Mouse (Mus musculus): Measurements from ENCODE around the gene Stk32c.

DNA sequence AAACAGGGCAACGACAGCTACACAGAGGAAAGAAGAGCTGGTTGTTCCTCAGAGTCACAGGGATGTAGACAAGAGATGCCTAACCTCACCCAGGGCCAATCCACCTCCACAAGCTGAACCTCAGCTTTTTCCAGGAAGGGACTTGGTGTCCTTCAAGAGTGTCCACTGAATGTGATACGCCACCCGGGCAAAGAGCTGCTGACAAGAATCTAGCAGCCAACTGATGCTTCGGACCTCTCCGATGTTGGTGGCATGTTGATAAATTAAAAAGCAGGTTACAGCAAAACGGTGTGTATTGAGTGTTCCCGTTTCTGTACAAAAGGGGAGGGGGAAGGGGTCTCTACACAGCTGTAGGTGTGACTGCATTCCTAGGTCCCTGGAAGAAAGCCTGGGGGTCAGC lies 28.3 kb downstream of the Stk32c start:
- TF ChIP-seq HCFC1 (IDR thresholded peaks at IDR 0.05; ENCODE audit: borderline replicate concordance, insufficient read depth, low read length) (no peak), ZC3H11A (IDR thresholded peaks at IDR 0.05; ENCODE audit: borderline replicate concordance, low read depth, low read length) (no peak)

Data from ES-E14 (cell line).